Mouse (Mus musculus) stomach, embryonic 16.5 days (tissue): ENCODE measurements at regions not wholly inside any gene's neighbourhood (a gene's known extent, or its start where the extent isn't known, plus 50 kb on each side); places are given as distances from the start of the nearest gene placed in this dataset.

Source experiments
- ATAC-seq: fragments of 200-750 bp; cut with Nextera tagmentation; 2 replicates; pipeline ENCODE4 v1.8.0; 2017; ENCODE audit warnings: moderate number of reproducible peaks, moderate TSS enrichment; ENCODE audit not compliant: insufficient read depth, low FRiP score
- H3K27ac ChIP-seq: fragments of 300-500 bp; sonication (generic); 2 replicates; pipeline ENCODE4 v1.5.1; 2014; ENCODE audit warnings: low read length
- H3K27me3 ChIP-seq: fragments of 300-500 bp; sonication (generic); 2 replicates; pipeline ENCODE4 v1.6.1; 2014; ENCODE audit warnings: low read length, control low read depth, mixed read lengths; ENCODE audit not compliant: control insufficient read depth, insufficient read depth
- H3K36me3 ChIP-seq: fragments of 300-500 bp; sonication (generic); 2 replicates; pipeline ENCODE4 v1.6.1; 2014; ENCODE audit warnings: low read length; ENCODE audit not compliant: control insufficient read depth, insufficient read depth
- H3K4me1 ChIP-seq: fragments of 300-500 bp; sonication (generic); 2 replicates; pipeline ENCODE4 v1.6.1; 2014; ENCODE audit warnings: low read length, control low read depth, mixed read lengths; ENCODE audit not compliant: control insufficient read depth, insufficient read depth
- H3K4me2 ChIP-seq: fragments of 300-500 bp; sonication (generic); 2 replicates; pipeline ENCODE4 v1.6.1; 2014; ENCODE audit warnings: low read depth, low read length, mixed read lengths
- H3K4me3 ChIP-seq: fragments of 300-500 bp; sonication (generic); replicated peaks from 2 replicates; pipeline ENCODE4 v1.5.1; 2014; ENCODE audit warnings: mild to moderate bottlenecking, low read length
- H3K9ac ChIP-seq: fragments of 300-500 bp; sonication (generic); 2 replicates; pipeline ENCODE4 v1.6.1; 2014; ENCODE audit warnings: low read length
- H3K9me3 ChIP-seq: fragments of 300-500 bp; sonication (generic); replicated peaks from 2 replicates; pipeline ENCODE4 v1.6.1; 2016; ENCODE audit warnings: low read length, control low read depth; ENCODE audit not compliant: control insufficient read depth
- WGBS: fragments of 180-500 bp; shearing (Covaris S2); extraction: QIAGEN DNeasy Blood & Tissue Kit; methylation state at CpG from one replicate; pipeline ENCODE4 v1.1.7; 2014; 5-methylcytosine and 5-hydroxymethylcytosine counted together

DNA sequence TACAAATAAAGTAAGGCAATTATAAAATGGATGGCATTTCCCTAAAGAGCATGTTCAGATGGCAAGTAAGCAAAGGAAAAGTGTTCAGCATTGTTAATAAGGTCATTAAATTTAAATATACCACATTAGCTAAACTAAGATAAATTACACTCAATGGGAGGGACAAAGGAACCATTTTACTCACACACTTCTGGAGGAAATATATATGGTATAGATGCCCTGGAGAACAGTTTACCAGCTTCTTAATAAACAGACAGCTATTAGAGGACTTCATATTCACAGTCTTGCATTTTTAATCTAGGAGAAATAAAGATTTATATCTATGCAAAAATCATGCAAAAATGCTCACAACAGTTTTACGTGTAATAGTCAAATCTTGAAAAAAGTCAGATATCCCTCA, 183.8 kb downstream of the Dthd1 start:
- no peak for ATAC-seq
- no peak overlapping the region for H3K4me2 ChIP-seq
- no peaks in the 10 kb centered on the region for H3K27me3 ChIP-seq
- no peaks in the 10 kb centered on the region for H3K36me3 ChIP-seq
- H3K9ac ChIP-seq = no peak overlapping the region
- WGBS = 90% methylated on average over 1 of the region's 1 CpGs
- no peaks in the 10 kb centered on the region for H3K4me1 ChIP-seq
- no peaks in the 10 kb centered on the region for H3K9me3 ChIP-seq
- no peak overlapping the region for H3K27ac ChIP-seq
- no peak overlapping the region for H3K4me3 ChIP-seq

- Histone ChIP-seq H3K36me3 (no peaks in the 10 kb centered on the region), H3K27me3 (no peaks in the 10 kb centered on the region), H3K4me2 (no peak overlapping the region), H3K27ac (no peak overlapping the region), H3K4me1 (no peaks in the 10 kb centered on the region), H3K9me3 (no peaks in the 10 kb centered on the region), H3K9ac (no peak overlapping the region), H3K4me3 (no peak overlapping the region)
- ATAC-seq = no peak
- 63% methylated on average over 2 of the region's 2 CpGs for WGBS
These were observed 220.8 kb downstream of the Dthd1 start for GRCm38 (mm10) chr5:63034446-63034845.

DNA sequence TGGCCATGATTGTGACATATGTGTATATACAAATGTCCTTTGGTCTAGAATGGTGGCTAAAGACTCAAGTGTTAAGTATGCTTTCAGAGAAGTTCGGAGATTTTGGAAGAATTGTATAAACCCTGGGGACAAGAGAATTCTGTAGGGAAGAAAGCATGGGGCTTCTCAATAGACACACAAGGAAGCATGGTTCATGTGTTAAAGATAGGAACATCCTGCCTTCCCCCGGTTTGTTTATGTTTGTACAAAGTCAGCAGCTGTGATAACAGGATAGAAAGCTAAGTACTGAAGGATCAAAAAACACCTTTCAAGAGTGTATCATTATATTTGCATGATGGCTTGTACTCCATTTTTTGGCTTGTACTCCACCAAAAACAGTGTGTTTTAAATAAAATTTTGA, 232.1 kb downstream of the Dthd1 start:
- no peaks in the 10 kb centered on the region for H3K4me1 ChIP-seq
- no peak overlapping the region for H3K9ac ChIP-seq
- H3K27me3 ChIP-seq = no peaks in the 10 kb centered on the region
- H3K4me3 ChIP-seq = no peak overlapping the region
- no peaks in the 10 kb centered on the region for H3K36me3 ChIP-seq
- H3K4me2 ChIP-seq = no peak overlapping the region
- H3K9me3 ChIP-seq = no peaks in the 10 kb centered on the region
- ATAC-seq = no peak
- WGBS = 39% methylated on average over 2 of the region's 2 CpGs
- H3K27ac ChIP-seq = no peak overlapping the region

GRCm38 (mm10) chr5:63063301-63063700, 249.7 kb downstream of the Dthd1 start:
- WGBS = 26% methylated on average over 2 of the region's 2 CpGs
- no peak overlapping the region for H3K4me3 ChIP-seq
- ATAC-seq = no peak

DNA sequence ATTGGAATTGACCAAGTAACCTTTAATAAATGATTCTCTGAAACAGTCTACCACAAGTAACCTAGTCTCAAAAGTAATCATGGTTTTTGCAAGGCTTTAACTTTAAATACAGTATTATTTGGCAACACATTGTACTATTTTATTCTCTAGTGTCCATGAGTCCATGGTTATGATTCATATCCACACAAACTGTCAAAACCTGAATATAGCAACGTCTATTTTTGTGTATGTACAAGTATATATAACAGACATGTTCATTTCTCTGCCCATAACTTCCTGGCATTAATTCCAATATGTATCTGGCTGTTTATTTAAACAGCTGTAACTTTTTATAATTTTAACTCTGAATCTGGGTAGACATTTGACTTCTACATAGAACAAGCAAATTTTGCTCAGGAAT, 253.2 kb downstream of the Dthd1 start:
- Histone ChIP-seq H3K9me3 (no peaks in the 10 kb centered on the region), H3K4me3 (no peak overlapping the region), H3K9ac (no peak overlapping the region), H3K36me3 (no peaks in the 10 kb centered on the region), H3K4me1 (no peaks in the 10 kb centered on the region), H3K27ac (no peak overlapping the region), H3K27me3 (no peaks in the 10 kb centered on the region), H3K4me2 (no peak overlapping the region)
- ATAC-seq = no peak
- WGBS = 36% methylated on average over 1 of the region's 1 CpGs

More at GRCm38 (mm10) chr5:63063301-63063700, 249.7 kb downstream of the Dthd1 start:
- Histone ChIP-seq H3K36me3 (no peaks in the 10 kb centered on the region), H3K4me2 (no peak overlapping the region), H3K9me3 (no peaks in the 10 kb centered on the region), H3K4me1 (no peaks in the 10 kb centered on the region), H3K27me3 (no peaks in the 10 kb centered on the region), H3K9ac (no peak overlapping the region), H3K27ac (no peak overlapping the region)

GRCm38 (mm10) chr5:63098129-63098528, 284.5 kb downstream of the Dthd1 start:
- Histone ChIP-seq H3K9ac (no peak overlapping the region), H3K4me2 (no peak overlapping the region)
- WGBS = 77% methylated on average over 1 of the region's 1 CpGs

DNA sequence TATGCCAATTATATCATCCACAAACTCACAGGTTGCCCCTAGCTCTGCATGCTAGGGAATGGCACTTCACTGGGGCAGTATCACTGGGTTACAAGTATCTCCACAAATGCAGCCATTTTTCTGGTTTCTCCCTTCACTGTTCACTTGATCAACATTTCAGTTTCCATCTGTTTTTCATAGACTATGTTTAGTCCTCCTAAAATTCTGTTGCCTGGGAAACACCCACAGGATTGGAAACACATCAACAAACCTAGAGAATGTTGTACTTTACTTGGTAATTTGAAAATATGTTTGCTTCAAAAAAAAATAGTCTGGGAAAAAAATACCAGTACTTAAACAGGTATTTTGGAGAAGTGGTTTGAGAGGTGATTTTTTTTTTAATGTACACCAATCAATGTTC, 318.9 kb downstream of the Dthd1 start:
- Histone ChIP-seq H3K9ac (no peak overlapping the region), H3K27ac (no peak overlapping the region), H3K4me3 (no peak overlapping the region), H3K4me1 (no peaks in the 10 kb centered on the region), H3K27me3 (no peaks in the 10 kb centered on the region), H3K4me2 (no peak overlapping the region), H3K9me3 (no peaks in the 10 kb centered on the region), H3K36me3 (no peaks in the 10 kb centered on the region)
- no peak for ATAC-seq

More at GRCm38 (mm10) chr5:63098129-63098528, 284.5 kb downstream of the Dthd1 start:
- Histone ChIP-seq H3K9me3 (no peaks in the 10 kb centered on the region), H3K4me3 (no peak overlapping the region), H3K4me1 (no peaks in the 10 kb centered on the region), H3K27ac (no peak overlapping the region), H3K27me3 (no peaks in the 10 kb centered on the region), H3K36me3 (no peaks in the 10 kb centered on the region)
- ATAC-seq = no peak

- no peaks in the 10 kb centered on the region for H3K36me3 ChIP-seq
- no peak overlapping the region for H3K4me3 ChIP-seq
- no peak overlapping the region for H3K27ac ChIP-seq
- H3K4me2 ChIP-seq = no peak overlapping the region
- H3K4me1 ChIP-seq = no peaks in the 10 kb centered on the region
- H3K9ac ChIP-seq = no peak overlapping the region
- no peaks in the 10 kb centered on the region for H3K27me3 ChIP-seq
- no peak for ATAC-seq
- no peaks in the 10 kb centered on the region for H3K9me3 ChIP-seq
These were observed 324.3 kb downstream of the Dthd1 start for GRCm38 (mm10) chr5:63137957-63138356.

DNA sequence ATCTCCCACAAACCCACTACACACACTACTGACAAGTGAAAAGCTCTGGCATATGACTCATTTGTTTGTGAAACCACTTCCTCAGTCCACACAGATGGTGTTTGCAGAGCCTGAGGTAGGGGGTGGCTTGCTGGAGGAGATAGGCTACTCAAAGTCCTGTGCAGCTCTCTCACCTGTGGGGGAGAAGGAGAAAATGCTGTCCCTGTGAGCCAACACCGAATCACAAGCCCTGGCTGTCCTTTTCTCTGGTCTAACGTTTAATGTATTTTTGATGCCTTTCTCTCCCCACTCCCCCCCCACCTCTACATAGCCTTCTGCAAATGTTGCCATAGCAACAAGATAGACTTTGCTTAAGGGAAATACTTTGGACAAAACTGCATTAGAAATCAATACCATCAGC, 356.1 kb downstream of the Dthd1 start:
- H3K4me1 ChIP-seq = no peaks in the 10 kb centered on the region
- no peaks in the 10 kb centered on the region for H3K27me3 ChIP-seq
- no peaks in the 10 kb centered on the region for H3K9me3 ChIP-seq
- peak; percentile 29; the same call in 1 of the 2 replicates for ATAC-seq
- WGBS = 48% methylated on average over 2 of the region's 2 CpGs
- no peak overlapping the region for H3K4me2 ChIP-seq
- no peaks in the 10 kb centered on the region for H3K36me3 ChIP-seq
- no peak overlapping the region for H3K4me3 ChIP-seq
- no peak overlapping the region for H3K27ac ChIP-seq
- H3K9ac ChIP-seq = no peak overlapping the region

DNA sequence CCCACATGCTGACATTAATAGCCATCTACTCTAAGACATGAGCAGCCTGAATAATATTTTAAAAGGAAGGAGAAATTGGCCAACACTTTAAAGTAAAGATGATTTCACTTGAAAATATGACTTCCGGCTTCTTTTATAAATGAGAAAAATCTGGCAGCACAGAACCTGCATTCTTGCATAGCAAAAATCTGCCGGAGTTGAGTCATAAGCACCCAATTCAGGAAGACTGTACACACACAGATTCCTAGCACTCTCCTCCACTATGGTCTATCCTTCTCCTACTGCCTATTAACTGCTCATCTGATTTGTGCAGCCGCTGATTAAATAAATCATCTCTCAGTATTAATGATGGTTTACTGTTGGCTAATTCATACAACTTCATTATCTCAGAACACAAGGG, 356.9 kb downstream of the Dthd1 start:
- Histone ChIP-seq H3K27ac (no peak overlapping the region), H3K4me3 (no peak overlapping the region), H3K9ac (no peak overlapping the region), H3K36me3 (no peaks in the 10 kb centered on the region), H3K4me2 (no peak overlapping the region), H3K27me3 (no peaks in the 10 kb centered on the region), H3K4me1 (no peaks in the 10 kb centered on the region), H3K9me3 (no peaks in the 10 kb centered on the region)
- no peak for ATAC-seq
- WGBS = 88% methylated on average over 3 of the region's 3 CpGs
